In genomic region chr15:62808087-62808808, GRCm38 (mm10) we compare ENCODE assay signal across 2 mouse cellular contexts.
A peak's percentile ranks its signal among the peaks of the same experiment; 100 is the strongest.
TF ChIP-seq lines count a peak whose summit lies in the region.

No protein-coding gene starts in this region.

TF ChIP-seq in CH12.LX, 34 proteins besides CTCF, POLR2A, EP300 and RAD21 (continued from another document):
- TF ChIP-seq ETS1 (conservative IDR thresholded peaks at IDR 0.05; ENCODE audit: low read depth, low read length) (peak; percentile 75), RCOR1 (conservative IDR thresholded peaks at IDR 0.05; ENCODE audit: low read depth, low read length) (peak; percentile 66), MEF2A (IDR thresholded peaks at IDR 0.05; ENCODE audit: borderline replicate concordance, low read depth, low read length) (no peak; the same call in 1 of the 2 replicates), MAX (IDR thresholded peaks at IDR 0.05; ENCODE audit: low read length) (0 out of 2 replicates have a peak, but pooled peaks have one; percentile 31), NRF1 (IDR thresholded peaks at IDR 0.05; ENCODE audit: low read depth, low read length) (0 out of 2 replicates have a peak, but pooled peaks have one; percentile 8), MAZ (IDR thresholded peaks at IDR 0.05; ENCODE audit: low read depth, low read length) (0 out of 2 replicates have a peak, but pooled peaks have one; percentile 24), USF1 (IDR thresholded peaks at IDR 0.05; ENCODE audit: low read depth, low read length) (no peak), CHD1 (IDR thresholded peaks at IDR 0.05; ENCODE audit: low read depth, low read length) (no peak), USF2 (conservative IDR thresholded peaks at IDR 0.05; ENCODE audit: low read depth, low read length) (no peak), ZC3H11A (IDR thresholded peaks at IDR 0.05; ENCODE audit: low read depth, low read length) (no peak), ZKSCAN1 (IDR thresholded peaks at IDR 0.05; ENCODE audit: borderline replicate concordance, low read depth, low read length) (no peak), PAX5 (IDR thresholded peaks at IDR 0.05; ENCODE audit: low read length) (no peak), CHD2 (IDR thresholded peaks at IDR 0.05; ENCODE audit: low read length) (peak; percentile 50), ZMIZ1 (IDR thresholded peaks at IDR 0.05; ENCODE audit: low read depth, low read length) (no peak), MYC (IDR thresholded peaks at IDR 0.05; ENCODE audit: low read depth, low read length) (0 out of 2 replicates have a peak, but pooled peaks have one; percentile 29), UBTF (IDR thresholded peaks at IDR 0.05; ENCODE audit: low read depth, low read length) (no peak), POLR2AphosphoS2 (IDR thresholded peaks at IDR 0.05; ENCODE audit: low read depth, low read length) (no peak)

TF ChIP-seq in MEL, 35 proteins besides CTCF, POLR2A, EP300 and RAD21 (continued from another document):
- no peak for TF ChIP-seq POLR2AphosphoS2 (IDR thresholded peaks at IDR 0.05; ENCODE audit: low read length)
- no peak for TF ChIP-seq USF1 (IDR thresholded peaks at IDR 0.05; ENCODE audit: low read depth, low read length)
- peak; percentile 83 for TF ChIP-seq GATA1 (IDR thresholded peaks at IDR 0.05; ENCODE audit: low read depth, low read length)
- no peak for TF ChIP-seq MEF2A (IDR thresholded peaks at IDR 0.05; ENCODE audit: extremely low read depth, insufficient replicate concordance, low read depth, low read length, poor library complexity, severe bottlenecking)
- no peak for TF ChIP-seq HCFC1 (IDR thresholded peaks at IDR 0.05; ENCODE audit: low read depth, low read length)
- TF ChIP-seq SIN3A (IDR thresholded peaks at IDR 0.05; ENCODE audit: low read length): 0 out of 2 replicates have a peak, but pooled peaks have one; percentile 29
- TF ChIP-seq ZKSCAN1 (IDR thresholded peaks at IDR 0.05; ENCODE audit: low read depth, low read length): no peak
- no peak; the same call in 1 of the 2 replicates for TF ChIP-seq MXI1 (IDR thresholded peaks at IDR 0.05; ENCODE audit: low read depth, low read length)
- no peak for TF ChIP-seq ZNF384 (IDR thresholded peaks at IDR 0.05; ENCODE audit: low read depth, low read length)
- no peak for TF ChIP-seq UBTF (IDR thresholded peaks at IDR 0.05; ENCODE audit: borderline replicate concordance, insufficient read depth, low read depth, low read length)
- no peak for TF ChIP-seq E2F4 (IDR thresholded peaks at IDR 0.05; ENCODE audit: borderline replicate concordance, low read depth, low read length)
- TF ChIP-seq MYC (IDR thresholded peaks at IDR 0.05; ENCODE audit: low read depth, low read length): no peak
- no peak for TF ChIP-seq MYB (IDR thresholded peaks at IDR 0.05; ENCODE audit: low read depth, low read length)
- TF ChIP-seq CHD1 (IDR thresholded peaks at IDR 0.05; ENCODE audit: low read depth, low read length): no peak
